Mouse (Mus musculus) liver, embryonic 16.5 days (tissue): ENCODE results near the gene Sec13. TPM values are rescaled to one million over a fixed set of nuclear protein-coding genes. Genes with fewer than 3 reads are reported as not detected.
A peak's percentile ranks its signal among the peaks of the same experiment; 100 is the strongest.

ENCODE experiments used
- ATAC-seq: fragments of 200-750 bp; cut with Nextera tagmentation; 2 replicates; pipeline ENCODE4 v1.8.0; 2017; ENCODE audit warnings: low read depth, mild to moderate bottlenecking, moderate number of reproducible peaks, moderate library complexity
- H3K27ac ChIP-seq: fragments of 300-500 bp; sonication (generic); 2 replicates; pipeline ENCODE4 v1.5.1; 2014; ENCODE audit warnings: mild to moderate bottlenecking, low read length
- H3K27me3 ChIP-seq: fragments of 300-500 bp; sonication (generic); 2 replicates; pipeline ENCODE4 v1.6.1; 2014; ENCODE audit warnings: low read depth, low read length, mixed read lengths; ENCODE audit not compliant: control insufficient read depth, insufficient read depth
- H3K36me3 ChIP-seq: fragments of 300-500 bp; sonication (generic); 2 replicates; pipeline ENCODE4 v1.6.1; 2014; ENCODE audit warnings: mild to moderate bottlenecking; ENCODE audit not compliant: control insufficient read depth, insufficient read depth
- H3K4me1 ChIP-seq: fragments of 300-500 bp; sonication (generic); 2 replicates; pipeline ENCODE4 v1.6.1; 2014; ENCODE audit warnings: low read depth, low read length, mixed read lengths; ENCODE audit not compliant: control insufficient read depth
- H3K4me2 ChIP-seq: fragments of 300-500 bp; sonication (generic); 2 replicates; pipeline ENCODE4 v1.6.1; 2014; ENCODE audit warnings: low read depth, low read length, mixed read lengths
- H3K4me3 ChIP-seq: fragments of 300-500 bp; sonication (generic); 2 replicates; pipeline ENCODE4 v1.5.1; 2014; ENCODE audit warnings: low read depth, mild to moderate bottlenecking, low read length
- H3K9ac ChIP-seq: fragments of 300-500 bp; sonication (generic); 2 replicates; pipeline ENCODE4 v1.6.1; 2014; ENCODE audit warnings: low read depth, low read length
- H3K9me3 ChIP-seq: fragments of 300-500 bp; sonication (generic); replicated peaks from 2 replicates; pipeline ENCODE4 v1.6.1; 2016; ENCODE audit warnings: low read length; ENCODE audit not compliant: control insufficient read depth
- WGBS: fragments of 180-500 bp; shearing (Covaris S2); extraction: QIAGEN DNeasy Blood & Tissue Kit; methylation state at CpG from one replicate; pipeline ENCODE4 v1.1.7; 2014; ENCODE audit not compliant: insufficient replicate concordance; 5-methylcytosine and 5-hydroxymethylcytosine counted together
- microRNA-seq: library from miRNA; unstranded; fragments of <30 nt; microRNA quantifications from one replicate; pipeline ENCODE4, GENCODE M21; 2016
- polyA plus RNA-seq: library from polyadenylated mRNA; unstranded; fragments of >200 nt; fragmentation: Nextera tagmentation; extraction: Ambion mirVana; gene quantifications from 2 replicates; pipeline ENCODE4 v1.2.1, GENCODE M21; 2015

Gene Sec13
- polyA plus RNA-seq, 1 experiment from 2014 or later: 103 TPM

DNA sequence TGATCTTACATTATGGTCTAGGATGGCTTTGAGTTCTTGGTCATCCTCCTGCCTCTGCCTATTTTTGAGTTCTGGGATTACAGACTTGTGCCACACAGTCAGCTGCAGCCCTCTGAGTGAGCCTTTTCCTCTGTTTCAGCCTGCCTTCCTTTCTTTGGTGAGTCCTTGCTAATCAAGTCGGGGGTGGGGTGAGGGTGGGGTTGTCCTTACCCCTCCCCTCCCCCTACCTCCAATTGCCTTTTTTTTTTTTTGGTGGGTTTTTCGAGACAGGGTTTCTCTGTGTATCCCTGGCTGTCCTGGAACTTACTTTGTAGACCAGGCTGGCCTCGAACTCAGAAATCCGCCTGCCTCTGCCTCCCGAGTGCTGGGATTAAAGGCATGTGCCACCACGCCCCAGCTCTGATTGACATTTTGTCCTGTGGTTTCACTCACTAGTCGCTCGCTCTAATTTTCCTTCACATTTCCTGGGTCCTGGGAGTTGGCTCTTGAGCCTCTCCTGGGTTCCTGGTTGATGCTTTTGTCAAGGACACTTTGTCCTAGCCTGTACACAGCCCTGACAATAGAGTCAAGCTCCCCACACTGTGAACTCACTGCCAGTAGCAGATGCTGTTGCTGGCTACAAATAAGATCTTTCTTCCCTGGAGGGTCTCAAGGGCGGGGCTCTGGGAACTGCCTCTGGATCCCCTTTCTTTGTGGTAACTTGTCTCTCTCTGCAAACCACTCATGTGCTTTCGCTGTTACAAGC is 57.3 kb downstream of the Sec13 start:
- WGBS: 67% methylated on average over 10 of the region's 10 CpGs
- Histone ChIP-seq H3K27me3 (no peaks in the 10 kb centered on the region), H3K4me1 (peaks cover 19% of the 10 kb centered on the region), H3K27ac (no peak overlapping the region), H3K9ac (no peak overlapping the region), H3K36me3 (no peaks in the 10 kb centered on the region; the same call in 1 of the 2 replicates), H3K9me3 (no peaks in the 10 kb centered on the region), H3K4me3 (no peak overlapping the region), H3K4me2 (no peak overlapping the region)
- ATAC-seq: no peak

DNA sequence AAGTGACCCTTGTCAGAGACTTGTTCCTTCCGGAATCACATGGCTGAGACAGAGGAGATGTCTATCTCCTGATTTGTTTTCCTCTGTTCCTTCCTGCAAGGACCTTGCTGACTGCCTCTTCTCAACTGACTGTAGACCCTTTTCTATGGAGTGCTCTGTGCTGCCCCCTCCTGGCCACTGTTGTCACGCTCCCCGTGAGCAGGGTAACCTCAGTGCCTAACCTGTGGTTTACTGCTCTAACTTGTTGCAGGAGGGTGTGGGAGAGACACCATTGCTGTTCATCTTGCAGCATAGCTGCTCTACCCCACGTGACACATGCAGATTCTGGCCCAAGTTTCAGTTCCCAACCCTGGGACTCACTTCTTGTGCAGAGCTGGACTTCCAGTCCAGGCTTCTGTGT is 59.3 kb downstream of the Sec13 start:
- no peak overlapping the region for H3K9ac ChIP-seq
- H3K4me2 ChIP-seq: no peak overlapping the region
- H3K27me3 ChIP-seq: no peaks in the 10 kb centered on the region
- peak; percentile 69 for ATAC-seq
- H3K9me3 ChIP-seq: no peaks in the 10 kb centered on the region
- WGBS: 4% methylated on average over 4 of the region's 4 CpGs
- no peak overlapping the region for H3K4me3 ChIP-seq
- no peaks in the 10 kb centered on the region; the same call in 1 of the 2 replicates for H3K36me3 ChIP-seq
- H3K4me1 ChIP-seq: peaks cover 23% of the 10 kb centered on the region
- 0 out of 2 replicates have a peak overlapping the region, but pooled peaks have one; percentile 6 for H3K27ac ChIP-seq

DNA sequence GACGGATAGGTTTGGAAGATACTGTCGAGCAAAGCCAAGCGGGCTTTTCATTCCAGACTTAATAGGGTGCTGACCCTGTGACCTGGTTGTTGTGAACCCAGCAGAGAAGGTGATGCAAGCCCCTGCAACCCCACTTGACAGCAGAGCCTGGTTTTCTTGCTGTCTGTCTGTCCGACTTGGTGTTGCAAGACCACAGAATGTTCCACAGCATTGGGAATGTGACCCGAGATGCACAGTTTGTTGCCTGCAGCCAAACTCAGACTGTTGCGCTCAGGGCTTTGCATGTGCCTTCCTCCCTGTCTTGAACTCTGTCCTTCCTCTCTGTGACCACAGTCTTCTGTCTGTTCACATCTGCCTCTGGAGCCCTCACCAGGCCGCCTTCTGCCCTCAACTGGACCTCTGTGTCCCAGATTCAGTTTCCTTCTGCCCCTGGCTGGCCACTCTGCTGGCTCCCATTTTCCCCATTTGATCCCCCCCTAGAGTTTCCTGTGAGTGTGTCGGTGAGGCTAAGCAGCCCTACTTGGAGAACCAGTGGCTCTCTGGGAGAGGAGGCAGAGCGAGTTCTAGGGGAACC is 60.5 kb downstream of the Sec13 start:
- no peaks in the 10 kb centered on the region; the same call in 1 of the 2 replicates for H3K36me3 ChIP-seq
- no peaks in the 10 kb centered on the region for H3K27me3 ChIP-seq
- no peak overlapping the region for H3K9ac ChIP-seq
- ATAC-seq: no peak
- H3K4me3 ChIP-seq: no peak overlapping the region
- peak overlapping the region; percentile 48 for H3K27ac ChIP-seq
- 56% methylated on average over 9 of the region's 9 CpGs for WGBS
- H3K4me2 ChIP-seq: no peak overlapping the region
- no peaks in the 10 kb centered on the region for H3K9me3 ChIP-seq
- H3K4me1 ChIP-seq: peaks cover 20% of the 10 kb centered on the region

DNA sequence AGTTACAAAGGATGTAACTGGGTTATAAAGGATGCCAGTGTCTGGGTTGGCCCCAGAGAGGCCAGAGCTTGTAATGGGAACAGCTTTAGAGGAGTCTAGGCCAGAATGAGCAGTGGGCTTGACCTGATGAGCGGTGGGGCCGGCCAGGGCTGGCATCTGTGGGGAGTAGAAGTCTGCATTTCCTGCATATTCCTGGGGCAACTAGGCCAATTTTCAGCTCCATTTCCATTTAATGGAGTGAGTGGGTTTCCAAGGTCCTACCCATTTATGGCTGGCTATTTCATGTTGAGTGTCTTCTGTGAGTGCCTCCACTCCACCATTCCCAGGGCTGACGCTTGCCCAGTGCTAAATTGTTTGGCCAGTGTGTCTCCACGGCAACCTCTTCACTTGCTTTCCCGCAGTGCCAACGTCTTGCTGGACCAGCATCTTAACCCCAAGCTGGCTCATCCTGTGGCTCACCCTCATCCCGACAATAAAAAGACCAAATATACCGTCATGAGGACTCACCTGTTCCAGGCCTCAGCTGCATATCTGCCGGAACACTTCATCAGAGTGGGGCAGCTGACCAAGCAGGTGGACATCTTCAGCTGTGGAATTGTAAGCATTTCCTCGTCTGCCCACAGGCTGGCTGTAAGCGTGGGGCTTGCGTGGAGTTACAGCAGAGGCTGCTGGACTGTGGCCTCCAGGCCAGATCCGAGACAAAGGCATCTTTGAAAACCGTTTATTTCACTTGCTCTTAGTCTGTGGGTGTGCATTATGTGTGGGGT is 62.1 kb downstream of the Sec13 start:
- Histone ChIP-seq H3K36me3 (no peaks in the 10 kb centered on the region; the same call in 1 of the 2 replicates), H3K4me1 (peaks cover 20% of the 10 kb centered on the region), H3K9ac (no peak overlapping the region), H3K27ac (no peak overlapping the region), H3K4me2 (no peak overlapping the region), H3K27me3 (no peaks in the 10 kb centered on the region), H3K4me3 (no peak overlapping the region), H3K9me3 (no peaks in the 10 kb centered on the region)
- no peak for ATAC-seq
- whole genome bisulfite sequencing: 78% methylated on average over 14 of the region's 14 CpGs

Small RNAs within 50 kb of the gene (microRNA-seq; reads per million reads assigned to microRNA genes)
- gene Mir7042: 0.98 reads per million

Other genes starting within 250 kb of the Sec13 start
- 0.05 TPM in 1 of 2 replicates, not detected in the other for gene Prrt3, start 238.8 kb downstream of the Sec13 start, polyA plus RNA-seq
- 40.6 and 42.0 TPM in 2 replicates for gene Emc3, start 209.1 kb downstream of the Sec13 start, polyA plus RNA-seq
- 6.8 and 7.3 TPM in 2 replicates for gene Fancd2, start 209.1 kb downstream of the Sec13 start, polyA plus RNA-seq
- gene Fancd2os, start 140.0 kb downstream of the Sec13 start, polyA plus RNA-seq: not detected in 2 replicates
- 77.9 and 78.0 TPM in 2 replicates for gene Brk1, start 136.0 kb downstream of the Sec13 start, polyA plus RNA-seq
- gene Vhl, start 116.8 kb downstream of the Sec13 start, polyA plus RNA-seq: 9.0 and 9.1 TPM in 2 replicates
- 12.4 and 13.2 TPM in 2 replicates for gene Irak2, start 102.3 kb downstream of the Sec13 start, polyA plus RNA-seq
- gene Tatdn2, start 43.7 kb downstream of the Sec13 start, polyA plus RNA-seq: 0.40 and 0.47 TPM in 2 replicates
- gene Ghrl, start 20.9 kb downstream of the Sec13 start, polyA plus RNA-seq: 0.11 and 1.9 TPM in 2 replicates